Mouse (Mus musculus): ENCODE data around the gene Defb23. TPM values are rescaled to one million over a fixed set of nuclear protein-coding genes. Genes with fewer than 3 reads are reported as not detected.

The Defb23 gene
- polyA plus RNA-seq, 1 experiment from 2014 or later, result not detected

DNA sequence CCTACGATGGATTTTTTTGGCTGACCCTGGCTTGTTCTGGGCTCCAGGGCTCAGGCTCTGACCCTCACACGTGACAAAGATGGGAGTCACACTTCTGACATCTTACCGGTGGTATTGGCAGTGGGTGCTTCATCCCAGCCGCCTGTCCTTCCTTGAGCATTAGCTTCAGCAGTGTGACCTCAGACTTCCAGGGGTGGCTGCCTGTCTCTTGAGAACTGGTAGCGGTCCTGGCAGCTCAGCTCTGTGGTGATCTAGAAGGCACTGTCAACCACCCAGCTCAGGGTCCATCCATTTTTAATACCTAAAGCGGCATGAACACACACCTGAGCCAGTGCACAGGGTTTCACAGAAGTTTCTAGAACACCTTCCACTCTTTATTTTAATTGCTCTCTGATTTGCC, 54.6 kb downstream of the Defb23 start:
- no peaks in the 10 kb centered on the region for H3K36me3 ChIP-seq
- peaks cover 58% of the 10 kb centered on the region for H3K4me1 ChIP-seq
- no peaks in the 10 kb centered on the region for H3K27me3 ChIP-seq
- no peak for ATAC-seq (ENCODE audit: insufficient number of reproducible peaks, low FRiP score, low TSS enrichment, low read depth)
- 78% methylated on average over 6 of the region's 6 CpGs for WGBS
- no peaks in the 10 kb centered on the region for H3K9me3 ChIP-seq
- H3K27ac ChIP-seq, result no peak overlapping the region
- no peak overlapping the region for H3K4me3 ChIP-seq
- no peak overlapping the region for H3K4me2 ChIP-seq
- H3K9ac ChIP-seq, result no peak overlapping the region

Other genes with a start within 250 kb of the Defb23 start
- gene Csnk2a1, start 237.8 kb downstream of the Defb23 start, polyA plus RNA-seq (2015; fragmentation: Nextera tagmentation; extraction: Ambion mirVana), result 74.6 and 93.0 TPM in 2 replicates
- 43.5 and 48.0 TPM in 2 replicates for gene Tbc1d20, start 170.8 kb downstream of the Defb23 start, polyA plus RNA-seq (2015; fragmentation: Nextera tagmentation; extraction: Ambion mirVana)
- 86.3 and 91.7 TPM in 2 replicates for gene Rbck1, start 132.0 kb downstream of the Defb23 start, polyA plus RNA-seq (2015; fragmentation: Nextera tagmentation; extraction: Ambion mirVana)
- gene Trib3, start 120.6 kb downstream of the Defb23 start, polyA plus RNA-seq (2015; fragmentation: Nextera tagmentation; extraction: Ambion mirVana), result 2.9 and 4.5 TPM in 2 replicates
- 1.0 and 1.5 TPM in 2 replicates for gene Nrsn2, start 88.0 kb downstream of the Defb23 start, polyA plus RNA-seq (2015; fragmentation: Nextera tagmentation; extraction: Ambion mirVana)
- gene Sox12, start 66.6 kb downstream of the Defb23 start, polyA plus RNA-seq (2015; fragmentation: Nextera tagmentation; extraction: Ambion mirVana), result 5.2 and 6.6 TPM in 2 replicates
- gene Zcchc3, start 49.6 kb downstream of the Defb23 start, polyA plus RNA-seq (2015; fragmentation: Nextera tagmentation; extraction: Ambion mirVana), result 28.5 and 35.0 TPM in 2 replicates
- gene 6820408C15Rik, start 49.0 kb downstream of the Defb23 start, polyA plus RNA-seq (2015; fragmentation: Nextera tagmentation; extraction: Ambion mirVana), result 0.10 TPM in 1 of 2 replicates, not detected in the other
- gene Defb20, start 12.4 kb upstream of the Defb23 start, polyA plus RNA-seq (2015; fragmentation: Nextera tagmentation; extraction: Ambion mirVana), result not detected in 2 replicates
- not detected in 2 replicates for gene Defb22, start 25.5 kb upstream of the Defb23 start, polyA plus RNA-seq (2015; fragmentation: Nextera tagmentation; extraction: Ambion mirVana)
- gene Defb26, start 47.1 kb upstream of the Defb23 start, polyA plus RNA-seq (2015; fragmentation: Nextera tagmentation; extraction: Ambion mirVana), result not detected in 2 replicates
- gene Defb28, start 53.6 kb upstream of the Defb23 start, polyA plus RNA-seq (2015; fragmentation: Nextera tagmentation; extraction: Ambion mirVana), result not detected in 2 replicates
- gene Defb29, start 75.5 kb upstream of the Defb23 start, polyA plus RNA-seq (2015; fragmentation: Nextera tagmentation; extraction: Ambion mirVana), result not detected in 2 replicates
- not detected in 2 replicates for gene Gm17416, start 104.7 kb upstream of the Defb23 start, polyA plus RNA-seq (2015; fragmentation: Nextera tagmentation; extraction: Ambion mirVana)
- gene Defb21, start 108.1 kb upstream of the Defb23 start, polyA plus RNA-seq (2015; fragmentation: Nextera tagmentation; extraction: Ambion mirVana), result not detected in 2 replicates
- gene Defb19, start 115.7 kb upstream of the Defb23 start, polyA plus RNA-seq (2015; fragmentation: Nextera tagmentation; extraction: Ambion mirVana), result not detected in 2 replicates
- gene Defb45, start 134.8 kb upstream of the Defb23 start, polyA plus RNA-seq (2015; fragmentation: Nextera tagmentation; extraction: Ambion mirVana), result not detected in 2 replicates
- not detected in 2 replicates for gene Defb36, start 139.7 kb upstream of the Defb23 start, polyA plus RNA-seq (2015; fragmentation: Nextera tagmentation; extraction: Ambion mirVana)
- gene Defb25, start 158.4 kb upstream of the Defb23 start, polyA plus RNA-seq (2015; fragmentation: Nextera tagmentation; extraction: Ambion mirVana), result 0.92 and 1.1 TPM in 2 replicates
- gene Rem1, start 162.3 kb upstream of the Defb23 start, polyA plus RNA-seq (2015; fragmentation: Nextera tagmentation; extraction: Ambion mirVana), result 5.2 and 7.4 TPM in 2 replicates
- 143 and 150 TPM in 2 replicates for gene H13, start 204.8 kb upstream of the Defb23 start, polyA plus RNA-seq (2015; fragmentation: Nextera tagmentation; extraction: Ambion mirVana)
- 22.0 and 24.2 TPM in 2 replicates for gene Mcts2, start 222.4 kb upstream of the Defb23 start, polyA plus RNA-seq (2015; fragmentation: Nextera tagmentation; extraction: Ambion mirVana)